Mouse (Mus musculus): ENCODE results near the gene H2afv.

The H2afv gene

DNA sequence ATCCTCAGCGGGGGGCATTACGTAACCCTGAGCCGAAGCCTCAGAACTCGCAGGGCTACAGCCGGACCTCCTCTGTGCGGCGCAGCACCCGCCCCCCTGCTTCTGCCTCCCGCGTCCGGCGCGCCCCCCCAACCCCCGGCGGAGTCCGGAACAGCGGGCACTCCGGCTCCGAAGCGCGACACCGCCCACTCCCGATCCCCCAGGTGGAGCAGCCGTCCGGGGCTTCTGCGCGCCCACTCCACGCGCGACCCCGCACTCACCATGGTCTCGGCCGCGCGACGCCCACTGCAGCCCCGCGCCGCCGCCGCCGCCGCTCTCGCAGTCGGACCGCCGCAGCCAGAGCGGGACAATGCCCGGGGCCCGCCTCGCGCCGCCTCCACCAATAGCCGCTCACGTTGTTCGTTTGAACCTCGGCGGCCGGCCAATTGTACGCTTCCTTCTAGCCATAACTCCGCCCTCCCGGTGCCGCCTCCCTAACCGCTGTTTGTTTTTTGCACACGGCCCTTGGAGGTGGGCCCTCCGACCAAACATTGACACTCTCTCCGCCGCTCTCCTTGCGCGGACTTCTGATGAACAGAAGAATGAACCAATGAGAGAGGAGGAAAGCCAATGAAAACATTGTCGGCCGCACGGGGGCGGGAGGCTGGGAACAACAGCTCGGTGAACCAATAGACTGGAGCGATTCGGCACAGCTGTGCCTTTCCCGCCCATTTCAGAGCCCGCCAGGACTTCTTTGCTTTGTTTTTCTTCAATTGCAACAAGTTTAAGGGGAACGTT, at the start of gene H2afv:
Gene H2afv, minus strand, starts transcription at position 367 of the 777 bp plus-strand sequence.
- DNase-seq, result peak; percentile 99

DNA sequence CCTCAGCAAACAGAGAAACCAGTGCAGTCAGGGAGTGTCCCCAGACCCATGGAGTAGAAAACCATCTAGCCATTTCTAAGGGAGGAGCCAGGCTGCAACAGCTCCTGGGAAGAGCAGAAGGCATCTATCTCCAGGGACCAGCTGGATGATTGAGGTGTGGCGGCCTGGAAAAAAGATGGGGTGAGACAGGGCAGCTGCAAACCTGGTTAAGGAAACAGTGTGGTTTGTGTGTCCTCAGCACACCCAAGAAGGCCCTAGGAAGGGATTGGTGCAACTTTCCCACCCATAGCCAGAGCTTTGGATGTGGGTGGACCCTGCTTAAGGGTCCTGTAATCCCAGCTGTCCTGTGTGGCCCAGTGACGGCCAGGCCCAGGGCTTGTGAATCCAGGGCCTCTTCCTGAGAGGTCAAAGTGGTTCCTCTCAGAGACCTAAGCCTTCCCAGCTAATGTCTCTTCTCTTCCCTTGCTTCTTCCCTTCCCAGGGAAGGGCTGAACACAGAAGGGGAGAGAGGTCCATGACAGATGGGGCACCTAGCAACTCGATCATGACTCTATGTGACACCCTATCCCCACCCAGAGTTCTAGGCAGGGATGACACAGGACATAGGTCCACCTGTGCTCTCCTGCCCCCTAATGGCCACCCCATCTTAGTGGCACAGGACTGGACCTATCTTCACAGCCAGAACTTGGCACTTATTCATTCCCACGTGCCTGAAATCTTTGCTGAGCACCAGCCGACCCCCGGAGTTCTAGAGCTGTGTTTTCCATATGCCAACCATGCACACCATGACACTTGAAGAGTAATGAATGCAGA, 45.7 kb upstream of the H2afv start:
- DNase-seq, result peak; percentile 50

- DNase-seq, result peak; percentile 37
These were observed 45.0 kb upstream of the H2afv start for GRCm38 (mm10) chr11:6489257-6489656.

DNA sequence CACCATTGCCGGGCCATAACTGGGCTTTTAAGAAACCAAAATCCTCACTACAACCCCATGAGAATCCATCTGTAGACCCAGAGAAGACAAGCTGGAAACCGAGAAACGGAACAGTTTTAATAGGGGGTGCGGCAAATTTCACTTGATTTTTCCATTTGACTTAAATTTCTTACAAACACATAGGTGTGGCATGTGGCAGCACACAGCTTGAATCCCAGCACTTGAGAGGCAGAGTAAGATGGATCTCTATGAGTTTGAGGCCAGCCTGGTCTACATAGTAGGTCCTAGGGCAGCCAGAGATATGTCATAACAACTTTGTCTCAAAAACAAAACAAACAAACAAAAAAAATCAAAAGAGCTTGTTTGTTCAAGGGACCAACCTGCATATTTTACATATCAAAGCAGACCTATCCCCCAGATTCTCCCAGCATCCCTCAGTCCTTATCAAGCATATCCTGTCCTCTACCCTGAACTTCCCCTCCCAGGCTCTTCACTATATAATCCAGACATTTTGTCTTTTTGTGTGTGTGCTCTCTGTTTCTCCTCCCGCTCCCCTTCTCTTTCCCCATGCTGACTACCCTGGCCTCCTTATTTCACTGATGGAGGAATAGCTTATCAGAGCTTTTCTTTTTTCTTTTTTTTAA, 43.9 kb upstream of the H2afv start:
- DNase-seq, result no peak

DNA sequence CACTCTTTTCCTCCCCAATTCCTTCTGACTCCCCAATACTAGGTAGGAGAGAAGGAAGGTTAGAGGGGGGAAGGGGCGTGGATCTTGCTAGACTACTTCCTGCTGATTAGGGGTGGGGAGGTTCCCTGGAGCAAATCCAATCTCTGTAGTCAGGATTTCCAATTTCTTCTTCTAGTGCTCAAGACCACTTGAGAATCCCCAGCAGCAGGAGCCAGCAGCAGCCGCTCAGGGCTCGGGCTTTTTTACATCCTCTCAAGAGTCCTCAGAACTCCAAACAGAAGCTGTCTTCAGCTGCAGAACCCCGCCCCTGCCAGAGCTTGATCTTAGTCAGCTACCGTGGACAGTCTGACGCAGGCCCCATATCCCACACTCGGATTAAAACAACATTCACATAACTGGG, 43.3 kb upstream of the H2afv start:
- DNase-seq, result no peak

DNA sequence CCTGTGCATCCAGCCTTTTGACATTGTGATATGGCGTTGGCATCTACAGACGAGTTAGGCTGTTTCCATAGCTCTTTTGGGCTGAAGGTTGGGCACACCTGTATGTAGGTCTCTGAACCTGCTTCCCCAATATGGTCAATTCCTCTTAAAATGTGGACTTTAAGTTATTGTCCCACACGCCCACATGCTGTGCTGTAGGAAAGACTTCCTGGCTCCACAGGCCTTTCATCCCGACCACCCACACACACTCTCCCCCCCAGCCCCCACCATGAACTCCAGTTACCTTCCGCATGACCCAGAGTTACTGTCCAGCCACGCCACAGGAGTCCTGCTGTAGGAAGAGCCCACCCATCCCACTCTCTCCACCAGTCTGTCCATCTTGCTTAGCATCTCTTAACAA, 42.7 kb upstream of the H2afv start:
- DNase-seq, result no peak

DNA sequence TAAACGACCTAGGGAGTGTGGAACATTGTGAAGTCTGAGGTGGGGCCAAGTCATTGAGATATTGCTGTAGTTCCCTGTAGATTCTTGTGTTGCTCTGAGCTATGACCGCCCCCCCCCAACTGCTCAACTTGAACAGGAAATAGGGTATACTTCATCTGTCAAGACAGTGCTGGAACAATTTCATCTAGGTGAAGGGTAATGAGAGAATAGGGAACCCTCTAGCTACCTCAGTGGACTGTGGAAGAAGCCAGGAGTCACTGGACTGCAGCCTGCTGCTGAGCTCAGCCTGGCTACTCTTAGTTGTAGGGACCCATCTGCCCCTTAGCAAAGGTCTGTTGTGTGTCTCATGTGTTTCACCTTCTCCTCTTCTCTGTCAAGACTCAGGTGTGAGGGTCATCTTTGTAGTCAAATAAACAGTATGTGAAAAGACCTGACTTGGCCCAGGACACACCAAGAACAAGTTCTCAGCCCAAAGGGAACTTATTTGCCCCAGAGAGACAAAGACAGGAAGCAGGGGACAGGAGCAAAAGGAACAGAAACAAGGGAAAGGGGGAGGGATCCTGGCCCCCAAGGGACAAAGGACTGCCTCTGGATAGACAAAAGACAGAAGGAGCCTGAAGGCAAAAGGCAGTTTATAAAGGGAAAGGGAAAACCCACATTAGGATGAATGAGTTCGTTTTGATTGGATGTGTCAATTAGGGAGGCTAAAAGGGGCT, 40.2 kb upstream of the H2afv start:
- no peak for DNase-seq

- DNase-seq, result no peak
These were observed 38.9 kb upstream of the H2afv start for GRCm38 (mm10) chr11:6483103-6483502.

- DNase-seq, result no peak
These were observed 37.5 kb upstream of the H2afv start for GRCm38 (mm10) chr11:6481669-6482185.

- DNase-seq, result no peak
These were observed 36.6 kb upstream of the H2afv start for GRCm38 (mm10) chr11:6480681-6481405.

GRCm38 (mm10) chr11:6480191-6480590, 35.9 kb upstream of the H2afv start:
- no peak for DNase-seq

DNA sequence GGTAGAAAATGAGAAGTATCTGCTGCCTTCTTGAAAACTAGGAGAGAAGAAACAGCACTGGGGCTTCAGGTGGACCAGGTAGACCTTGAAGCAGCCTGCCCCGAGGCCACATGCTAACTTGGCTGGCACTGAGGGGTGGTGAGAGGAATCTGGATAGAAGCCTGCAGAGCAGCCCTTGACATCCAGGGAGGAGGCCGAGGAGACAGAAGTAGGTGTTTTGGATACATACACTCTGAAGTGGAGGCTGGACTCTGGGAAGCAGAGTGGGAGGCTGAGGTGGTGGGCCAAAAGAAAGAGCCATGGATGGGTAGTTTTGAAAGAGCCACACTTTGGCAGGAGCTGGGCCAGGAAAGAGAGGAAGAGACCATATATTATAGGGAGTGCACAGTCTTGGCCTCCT, 35.0 kb upstream of the H2afv start:
- no peak for DNase-seq

DNA sequence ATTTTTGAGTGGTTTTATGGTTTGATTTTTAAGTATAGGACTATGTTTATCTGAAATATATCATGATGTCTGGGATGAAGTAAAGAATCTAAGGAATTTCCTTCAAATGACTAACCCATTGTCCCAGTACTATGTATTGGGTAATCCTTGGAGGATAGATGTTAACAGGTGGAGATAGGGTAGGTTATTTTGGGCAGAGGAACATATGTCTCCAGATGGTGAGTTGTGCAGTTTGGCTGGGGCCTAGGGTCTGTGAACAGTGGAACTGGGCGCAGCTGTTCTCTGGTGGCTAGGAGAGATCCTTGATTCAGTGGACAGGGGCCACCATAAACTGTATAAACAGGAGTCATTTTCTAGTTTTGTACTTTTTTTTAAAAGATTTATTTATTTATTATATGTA, 33.1 kb upstream of the H2afv start:
- no peak for DNase-seq

GRCm38 (mm10) chr11:6476876-6477275, 32.6 kb upstream of the H2afv start:
- no peak for DNase-seq

GRCm38 (mm10) chr11:6475867-6476484, 31.7 kb upstream of the H2afv start, which contains the start of gene Purb:
Gene Purb (minus strand): TSS chr11:6475917.
- peak; percentile 96 for DNase-seq

DNA sequence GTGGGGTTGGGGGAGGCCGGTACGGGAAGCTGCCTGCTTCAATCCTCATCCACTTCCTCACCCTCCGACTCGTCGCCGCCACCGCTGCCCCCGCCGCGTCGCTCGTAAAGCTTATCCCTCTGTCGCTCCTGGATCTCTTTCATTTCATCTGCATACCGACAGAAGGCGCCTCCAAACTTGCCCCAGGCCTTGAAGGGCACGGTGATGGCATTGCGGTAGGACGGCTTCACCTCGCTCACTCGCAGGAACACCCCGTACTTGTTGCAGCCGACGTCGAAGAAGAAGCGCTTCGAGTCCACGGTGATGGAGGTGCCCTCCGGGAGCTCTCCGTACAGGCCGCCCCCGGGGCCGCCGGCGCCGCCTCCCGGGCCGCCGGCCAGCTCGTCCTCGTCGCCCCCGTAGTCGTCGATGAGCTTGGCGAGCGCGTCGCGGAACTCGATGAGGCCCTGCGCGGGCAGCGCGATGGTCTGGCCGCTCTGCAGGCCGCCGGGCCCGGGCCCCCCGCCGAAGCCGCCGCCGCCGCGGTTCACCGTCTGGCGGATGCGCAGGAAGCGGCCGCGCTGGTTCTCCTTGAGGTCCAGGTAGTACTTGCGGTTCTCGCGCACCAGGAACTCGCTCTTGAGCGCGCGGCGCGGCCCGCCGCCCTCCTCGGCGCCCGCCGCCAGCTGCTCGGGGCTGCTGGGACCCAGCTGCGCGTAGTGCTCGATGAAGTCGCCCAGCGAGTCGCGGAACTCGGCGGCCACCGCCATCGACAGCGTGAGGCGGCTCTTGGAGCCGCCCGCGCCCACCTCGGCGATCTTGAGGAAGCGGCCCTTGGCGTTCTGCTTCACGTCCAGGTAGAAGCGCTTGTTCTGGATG, 30.9 kb upstream of the H2afv start:
- peak; percentile 66 for DNase-seq

DNA sequence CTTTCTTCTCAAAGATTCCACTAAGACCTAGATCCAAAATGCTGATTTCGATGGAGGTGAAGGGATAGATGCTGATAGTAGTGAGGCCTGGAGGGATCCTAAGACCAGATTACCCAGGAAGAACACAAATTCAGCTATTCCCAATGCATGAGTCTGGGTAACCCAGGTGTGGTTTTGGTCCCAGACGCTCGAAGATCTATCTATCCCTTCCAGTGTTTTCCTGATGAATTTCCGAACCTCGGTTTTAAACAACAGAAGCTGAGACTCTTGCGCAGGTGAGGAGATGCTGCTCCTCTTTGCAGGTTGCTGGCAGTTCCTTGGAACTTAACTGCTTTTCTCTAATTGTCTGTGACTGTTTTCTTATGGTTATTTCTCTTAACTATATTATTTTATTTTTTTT, 30.1 kb upstream of the H2afv start:
- DNase-seq, result no peak

DNA sequence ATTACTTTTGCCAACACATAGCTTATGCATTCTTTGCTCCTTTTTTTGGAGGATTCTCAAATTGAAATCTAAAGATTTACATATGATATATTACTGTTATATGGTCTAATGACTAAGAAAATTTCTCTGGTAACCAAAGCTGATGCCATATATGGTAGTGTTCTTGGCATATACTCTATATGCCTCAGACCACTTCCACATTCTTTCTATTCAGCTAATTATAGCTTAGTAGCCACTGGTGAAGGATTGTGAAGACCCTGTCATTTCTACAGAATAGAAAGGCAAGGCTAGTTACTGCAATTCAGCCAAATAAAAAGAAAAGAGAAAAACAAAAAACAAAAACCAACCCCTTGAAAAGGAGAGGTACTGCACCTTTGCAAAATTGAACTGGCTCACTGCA, 27.8 kb upstream of the H2afv start:
- DNase-seq, result no peak

DNA sequence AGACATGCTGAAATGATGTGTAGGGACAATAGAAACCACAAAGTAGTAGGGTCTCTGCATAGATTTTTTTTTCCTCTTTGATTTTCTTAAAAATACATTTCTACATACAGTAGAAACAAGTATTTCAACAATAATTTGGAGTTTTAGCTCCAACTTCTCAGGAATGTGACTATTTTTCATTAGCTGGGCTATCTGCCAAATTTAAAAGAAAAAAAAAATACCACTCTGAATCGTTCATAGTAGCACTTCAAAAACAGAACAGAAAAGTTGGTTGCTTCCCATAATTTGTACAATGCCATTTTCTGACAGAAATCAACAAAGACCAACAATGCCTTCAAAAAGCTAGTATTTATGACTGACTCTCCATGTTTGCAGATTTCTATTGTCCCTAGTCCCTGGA, 27.2 kb upstream of the H2afv start:
- DNase-seq, result no peak

GRCm38 (mm10) chr11:6471054-6471453, 26.8 kb upstream of the H2afv start:
- DNase-seq, result no peak

DNA sequence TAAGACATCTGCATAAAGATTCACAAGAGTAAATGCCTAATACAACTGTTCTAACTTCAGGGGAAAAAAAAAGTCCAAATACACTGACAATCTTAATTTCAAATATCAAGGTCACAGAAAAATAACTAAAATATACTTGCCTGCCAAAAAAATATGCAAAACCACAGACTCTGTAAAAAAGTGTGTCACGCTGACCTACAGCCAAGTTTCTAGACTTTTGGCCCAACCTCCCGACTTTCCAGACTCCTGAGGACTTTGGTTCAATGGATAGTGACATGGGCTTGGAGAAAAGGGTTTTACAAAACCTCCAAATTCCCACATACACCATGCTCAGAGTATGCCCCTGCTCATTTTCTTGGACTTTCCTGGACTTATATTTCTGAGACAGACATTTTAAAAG, 24.3 kb upstream of the H2afv start:
- DNase-seq, result peak; percentile 31

All from kidney, postnatal 14 days (tissue).